Mouse (Mus musculus) cortical plate, adult 2 months (tissue): ENCODE measurements around the gene Trp53bp2.

Source experiments
- CTCF ChIP-seq: fragments of 200-500 bp; IDR thresholded peaks from 2 replicates; pipeline ENCODE4 v1.5.1; 2011; ENCODE audit warnings: mild to moderate bottlenecking, control low read depth, low read length; ENCODE audit not compliant: insufficient read depth; ENCODE audit errors: extremely low read depth
- POLR2A ChIP-seq: fragments of 200-500 bp; IDR thresholded peaks from 2 replicates; pipeline ENCODE4 v1.6.1; 2011; ENCODE audit warnings: mild to moderate bottlenecking, low read length, control low read depth; ENCODE audit not compliant: insufficient read depth; ENCODE audit errors: extremely low read depth

DNA sequence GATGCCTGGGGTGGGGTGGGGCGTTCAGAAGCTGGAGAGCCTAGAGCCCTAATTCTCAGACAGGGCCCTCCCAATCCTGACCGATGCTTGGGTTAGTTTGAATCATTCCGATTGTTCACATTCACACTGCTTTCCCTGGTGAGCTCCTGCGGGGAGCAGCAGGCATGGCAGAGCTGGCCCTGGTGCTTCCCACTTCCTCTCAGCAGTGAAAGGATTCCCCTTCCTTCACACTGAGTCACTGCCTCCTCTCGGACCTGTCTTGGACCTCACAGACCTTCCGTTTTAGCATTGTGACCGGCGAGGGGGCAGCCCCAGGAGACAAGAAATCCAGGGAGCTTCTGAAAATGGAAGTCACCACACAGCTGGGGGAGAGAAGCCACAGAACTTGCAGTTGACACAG is 102.8 kb downstream of the Trp53bp2 start:
- TF ChIP-seq POLR2A (no peak), CTCF (no peak)
